In the genomic region with DNA sequence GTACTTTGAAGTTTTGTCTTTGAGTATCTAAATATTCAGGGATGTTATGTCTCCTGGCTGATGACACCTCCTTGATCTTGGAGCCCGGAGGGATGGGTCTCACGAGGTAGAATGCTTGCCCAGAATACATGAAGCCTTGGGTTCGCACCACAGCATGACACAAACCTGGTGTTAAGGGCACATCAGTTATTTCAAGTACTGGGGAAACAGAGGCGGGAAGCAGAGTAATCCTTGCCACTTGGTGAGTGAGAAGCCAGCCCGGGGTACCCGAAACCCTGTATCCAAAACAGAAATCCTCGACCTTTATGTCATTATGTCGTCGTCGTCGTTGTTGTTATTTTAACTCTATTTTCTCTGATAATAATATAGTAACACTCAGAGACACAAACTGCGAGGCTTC, we compare ENCODE assay signal across 8 mouse cellular contexts. TPM values are rescaled to one million over a fixed set of nuclear protein-coding genes. Genes with fewer than 3 reads are reported as not detected.
DNase-seq lines count a peak whose midpoint lies in the region; ATAC-seq and TF ChIP-seq lines count a peak whose summit lies in the region.

No protein-coding gene starts in this region.

- no peaks in the 10 kb centered on the region for H3K27me3 ChIP-seq in lung, embryonic 14.5 days (ENCODE audit: insufficient read depth, low read length)
- no peaks in the 10 kb centered on the region for H3K27me3 ChIP-seq in embryonic facial prominence, embryonic 12.5 days
- no peaks in the 10 kb centered on the region for H3K27me3 ChIP-seq in limb, embryonic 10.5 days (ENCODE audit: low read depth, poor library complexity, severe bottlenecking)
- H3K27me3 ChIP-seq in stomach, embryonic 14.5 days (ENCODE audit: control insufficient read depth, insufficient read depth, low read length), result no peaks in the 10 kb centered on the region

- no peak for TF ChIP-seq CTCF in lung, embryonic 14.5 days (IDR thresholded peaks at IDR 0.05; ENCODE audit: low read depth)

- no peak for ATAC-seq in lung, embryonic 14.5 days (ENCODE audit: insufficient read depth)
- ATAC-seq in embryonic facial prominence, embryonic 12.5 days (ENCODE audit: insufficient number of reproducible peaks, insufficient read depth, low FRiP score, low TSS enrichment), result no peak
- no peak for ATAC-seq in stomach, embryonic 14.5 days (ENCODE audit: insufficient number of reproducible peaks, insufficient read depth, low FRiP score, low read depth)

- no peaks in the 10 kb centered on the region for H3K9me3 ChIP-seq in lung, embryonic 14.5 days (ENCODE audit: low read depth, low read length)
- H3K9me3 ChIP-seq in embryonic facial prominence, embryonic 12.5 days, result no peaks in the 10 kb centered on the region
- no peaks in the 10 kb centered on the region for H3K9me3 ChIP-seq in limb, embryonic 10.5 days (replicated peaks)
- no peaks in the 10 kb centered on the region for H3K9me3 ChIP-seq in stomach, embryonic 14.5 days (ENCODE audit: control insufficient read depth, low read depth, low read length)

- WGBS in lung, embryonic 14.5 days, result 20% methylated on average over 12 of the region's 12 CpGs
- 29% methylated on average over 12 of the region's 12 CpGs for WGBS in embryonic facial prominence, embryonic 12.5 days
- 33% methylated on average over 12 of the region's 12 CpGs for WGBS in limb, embryonic 10.5 days
- 28% methylated on average over 12 of the region's 12 CpGs for WGBS in stomach, embryonic 14.5 days

- peak overlapping the region; percentile 58 for H3K4me3 ChIP-seq in lung, embryonic 14.5 days (ENCODE audit: low read depth, low read length)
- peak overlapping the region; percentile 71 for H3K4me3 ChIP-seq in embryonic facial prominence, embryonic 12.5 days
- H3K4me3 ChIP-seq in limb, embryonic 10.5 days, result peak overlapping the region; percentile 73
- peak overlapping the region; percentile 75 for H3K4me3 ChIP-seq in stomach, embryonic 14.5 days (ENCODE audit: low read depth, low read length)

- no peak for DNase-seq in lung, embryonic 14.5 days
- no peak for DNase-seq in lung, postnatal 10 days
- no peak for DNase-seq in limb, embryonic 10.5 days (ENCODE audit: low spot score)
- no peak for DNase-seq in thymus, postnatal 14 days
- DNase-seq in thymus, postnatal 4 days, result no peak
- no peak for DNase-seq in spleen, postnatal 4 days (ENCODE audit: low spot score in 2 of 2)

- H3K9ac ChIP-seq in lung, embryonic 14.5 days, result peak overlapping the region; percentile 34; the same call in 1 of the 2 replicates
- no peak overlapping the region for H3K9ac ChIP-seq in embryonic facial prominence, embryonic 12.5 days
- no peak overlapping the region for H3K9ac ChIP-seq in stomach, embryonic 14.5 days (replicated peaks; ENCODE audit: low read depth, low read length)

- H3K36me3 ChIP-seq in lung, embryonic 14.5 days (ENCODE audit: insufficient read depth), result peaks cover 9% of the 10 kb centered on the region
- H3K36me3 ChIP-seq in embryonic facial prominence, embryonic 12.5 days, result peaks cover 14% of the 10 kb centered on the region
- peaks cover 16% of the 10 kb centered on the region for H3K36me3 ChIP-seq in limb, embryonic 10.5 days
- H3K36me3 ChIP-seq in stomach, embryonic 14.5 days (ENCODE audit: control insufficient read depth, insufficient read depth, low read length), result peaks cover 12% of the 10 kb centered on the region

- H3K27ac ChIP-seq in lung, embryonic 14.5 days (ENCODE audit: low read depth), result no peak overlapping the region
- no peak overlapping the region for H3K27ac ChIP-seq in embryonic facial prominence, embryonic 12.5 days
- H3K27ac ChIP-seq in limb, embryonic 10.5 days, result no peak overlapping the region
- no peak overlapping the region for H3K27ac ChIP-seq in stomach, embryonic 14.5 days (ENCODE audit: low read length)

- H3K4me2 ChIP-seq in lung, embryonic 14.5 days, result peak overlapping the region; percentile 61
- peak overlapping the region; percentile 58 for H3K4me2 ChIP-seq in embryonic facial prominence, embryonic 12.5 days (replicated peaks)
- H3K4me2 ChIP-seq in stomach, embryonic 14.5 days (replicated peaks; ENCODE audit: low read depth, low read length), result peak overlapping the region; percentile 45

- H3K4me1 ChIP-seq in lung, embryonic 14.5 days (ENCODE audit: insufficient read depth), result no peaks in the 10 kb centered on the region
- H3K4me1 ChIP-seq in embryonic facial prominence, embryonic 12.5 days, result peaks cover 11% of the 10 kb centered on the region
- peaks cover 17% of the 10 kb centered on the region for H3K4me1 ChIP-seq in limb, embryonic 10.5 days
- 0 out of 2 replicates have a peak, but pooled peaks cover 2% of the 10 kb centered on the region for H3K4me1 ChIP-seq in stomach, embryonic 14.5 days (ENCODE audit: control insufficient read depth, insufficient read depth, low read length)

RNA-seq across cellular contexts. Expression of gene Mon1b, which starts 1.2 kb away (rescaled TPM):
- 9.8 and 10.5 TPM in 2 replicates for polyA plus RNA-seq in lung, embryonic 14.5 days (2014; fragmentation: Nextera tagmentation; extraction: Ambion mirVana)
- polyA plus RNA-seq in embryonic facial prominence, embryonic 12.5 days (2016; fragmentation: Nextera tagmentation; extraction: Ambion mirVana), result 6.6 and 7.0 TPM in 2 replicates
- polyA plus RNA-seq in limb, embryonic 10.5 days (2016; fragmentation: Nextera tagmentation; extraction: Ambion mirVana), result 7.4 and 7.7 TPM in 2 replicates
- polyA plus RNA-seq in stomach, embryonic 14.5 days (2014; fragmentation: Nextera tagmentation; extraction: Ambion mirVana), result 8.0 and 9.7 TPM in 2 replicates

RNA-seq across cellular contexts. Expression of gene Syce1l, which starts 8.9 kb away (rescaled TPM):
- polyA plus RNA-seq in lung, embryonic 14.5 days (2014; fragmentation: Nextera tagmentation; extraction: Ambion mirVana), result not detected in 2 replicates
- polyA plus RNA-seq in embryonic facial prominence, embryonic 12.5 days (2016; fragmentation: Nextera tagmentation; extraction: Ambion mirVana), result not detected in 2 replicates
- not detected in 2 replicates for polyA plus RNA-seq in limb, embryonic 10.5 days (2016; fragmentation: Nextera tagmentation; extraction: Ambion mirVana)
- polyA plus RNA-seq in stomach, embryonic 14.5 days (2014; fragmentation: Nextera tagmentation; extraction: Ambion mirVana), result not detected in 2 replicates
